In the genomic region with DNA sequence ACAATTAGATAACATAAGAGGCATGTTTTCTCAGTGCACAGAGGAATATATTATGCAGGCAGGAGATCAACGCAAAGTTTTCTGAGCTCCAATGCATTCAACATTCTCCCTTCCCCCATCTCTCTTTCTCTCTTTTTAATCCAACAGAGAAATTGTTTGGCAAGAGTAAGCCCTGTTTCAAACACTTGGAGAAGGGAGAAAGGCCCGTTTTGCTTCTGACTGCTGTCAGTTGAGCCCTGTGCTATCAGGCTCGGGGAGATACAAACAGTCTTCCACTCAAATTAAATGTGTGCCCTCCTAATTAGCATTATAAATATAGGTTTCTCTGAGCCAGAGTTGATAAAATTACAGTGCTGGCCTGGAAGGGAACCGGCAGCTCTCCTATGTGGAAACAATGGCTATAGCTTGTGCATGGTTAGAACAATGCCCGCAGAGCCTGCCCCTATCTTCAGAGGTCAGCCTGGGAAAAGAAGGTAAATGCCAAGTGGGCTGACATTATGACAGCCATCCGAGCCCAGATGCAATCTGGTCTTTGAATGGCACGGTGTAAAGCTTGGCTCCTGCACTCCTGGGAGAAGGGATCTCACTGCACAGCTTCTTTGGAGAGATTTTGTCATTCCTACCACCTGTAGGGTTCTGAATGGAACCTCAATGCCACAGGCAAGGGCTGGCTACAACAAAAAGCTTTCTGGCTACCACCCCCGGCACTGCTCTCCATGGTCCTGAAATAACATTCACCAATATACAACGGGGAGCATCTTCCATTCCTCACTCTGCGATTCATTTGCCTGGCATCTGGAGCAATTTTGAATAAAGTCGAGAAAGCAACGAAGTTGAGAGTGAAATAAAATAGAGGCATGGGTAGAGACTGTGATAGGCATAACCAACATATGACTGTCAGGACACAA, we compare ENCODE assay signal across 10 mouse cellular contexts.
DNase-seq lines count a peak whose midpoint lies in the region; ATAC-seq lines count a peak whose summit lies in the region.
"Had no signal": no experiment of that assay in that cellular context is flagged by ENCODE, and none has a peak within 500 bp of the region (broad histone marks: within the 10 kb centered on the region; RNA-seq: fewer than 3 reads in every experiment).

No protein-coding gene starts in this region.

- WGBS in kidney, embryonic 15.5 days, result 50% methylated on average over 12 of the region's 12 CpGs
- WGBS in forebrain, embryonic 12.5 days, result 34% methylated on average over 12 of the region's 12 CpGs
- WGBS in midbrain, embryonic 13.5 days, result 30% methylated on average over 12 of the region's 12 CpGs

- no peak overlapping the region for H3K4me3 ChIP-seq in kidney, embryonic 15.5 days (replicated peaks)
- H3K4me3 ChIP-seq in forebrain, embryonic 12.5 days (replicated peaks), result no peak overlapping the region
- H3K4me3 ChIP-seq in midbrain, embryonic 13.5 days (replicated peaks), result no peak overlapping the region

- H3K9me3 ChIP-seq in kidney, embryonic 15.5 days (replicated peaks), result no peaks in the 10 kb centered on the region
- H3K9me3 ChIP-seq in forebrain, embryonic 12.5 days, result 0 out of 2 replicates have a peak, but pooled peaks cover 4% of the 10 kb centered on the region
- no peaks in the 10 kb centered on the region for H3K9me3 ChIP-seq in midbrain, embryonic 13.5 days

- H3K27me3 ChIP-seq in kidney, embryonic 15.5 days, result no peaks in the 10 kb centered on the region
- no peaks in the 10 kb centered on the region for H3K27me3 ChIP-seq in forebrain, embryonic 12.5 days
- H3K27me3 ChIP-seq in midbrain, embryonic 13.5 days, result no peaks in the 10 kb centered on the region

- H3K36me3 ChIP-seq in kidney, embryonic 15.5 days, result no peaks in the 10 kb centered on the region
- H3K36me3 ChIP-seq in forebrain, embryonic 12.5 days (replicated peaks), result no peaks in the 10 kb centered on the region
- H3K36me3 ChIP-seq in midbrain, embryonic 13.5 days, result no peaks in the 10 kb centered on the region
- H3K36me3 ChIP-seq: G1E had no signal

- H3K4me2 ChIP-seq in kidney, embryonic 15.5 days, result no peak overlapping the region
- H3K4me2 ChIP-seq in forebrain, embryonic 12.5 days, result no peak overlapping the region
- H3K4me2 ChIP-seq in midbrain, embryonic 13.5 days (replicated peaks), result no peak overlapping the region

- no peak overlapping the region for H3K27ac ChIP-seq in kidney, embryonic 15.5 days
- H3K27ac ChIP-seq in forebrain, embryonic 12.5 days, result 0 out of 2 replicates have a peak overlapping the region, but pooled peaks have one; percentile 19
- H3K27ac ChIP-seq in midbrain, embryonic 13.5 days, result peak overlapping the region; percentile 69

- ATAC-seq in kidney, embryonic 15.5 days (replicated peaks; ENCODE audit: low FRiP score), result no peak
- ATAC-seq in forebrain, embryonic 12.5 days (ENCODE audit: low FRiP score), result 0 out of 2 replicates have a peak, but pooled peaks have one; percentile 41
- 0 out of 2 replicates have a peak, but pooled peaks have one; percentile 37 for ATAC-seq in midbrain, embryonic 13.5 days

- peak; percentile 23 to 38 for DNase-seq in kidney, postnatal 4 days
- DNase-seq in ZHBTc4 (ENCODE audit: low read depth, low spot score), result peak; percentile 47
- no peak for DNase-seq in left cerebral cortex, adult 18-20 months (ENCODE audit: low spot score in 2 of 2)
- no peak for DNase-seq in left cerebral cortex, adult 9 months (ENCODE audit: low spot score in 2 of 2)
- DNase-seq: heart, adult 11 months; kidney, adult 18-20 months had no signal

- no peaks in the 10 kb centered on the region for H3K4me1 ChIP-seq in kidney, embryonic 15.5 days
- H3K4me1 ChIP-seq in forebrain, embryonic 12.5 days, result peaks cover 16% of the 10 kb centered on the region
- peaks cover 20% of the 10 kb centered on the region for H3K4me1 ChIP-seq in midbrain, embryonic 13.5 days (replicated peaks)

- no peak overlapping the region for H3K9ac ChIP-seq in kidney, embryonic 15.5 days
- H3K9ac ChIP-seq in forebrain, embryonic 12.5 days, result no peak overlapping the region
- H3K9ac ChIP-seq in midbrain, embryonic 13.5 days (replicated peaks), result no peak overlapping the region

Comparison
In these comparisons a context has a peak if more than half of its experiments do, and no peak if none do; other contexts are left out.
1. DNase-seq: peak in kidney, postnatal 4 days (2 of 2) and ZHBTc4 (single experiment); none in left cerebral cortex, adult 18-20 months (0 of 2) and left cerebral cortex, adult 9 months (0 of 2).